Mouse (Mus musculus) liver, adult (tissue): ENCODE results near the gene Sh3yl1.

Experiments
- GATA4 ChIP-seq: IDR thresholded peaks from 2 replicates; pipeline ENCODE4 v1.6.1; 2014; ENCODE audit warnings: mild to moderate bottlenecking, low read length; ENCODE audit not compliant: insufficient replicate concordance

The Sh3yl1 gene

DNA sequence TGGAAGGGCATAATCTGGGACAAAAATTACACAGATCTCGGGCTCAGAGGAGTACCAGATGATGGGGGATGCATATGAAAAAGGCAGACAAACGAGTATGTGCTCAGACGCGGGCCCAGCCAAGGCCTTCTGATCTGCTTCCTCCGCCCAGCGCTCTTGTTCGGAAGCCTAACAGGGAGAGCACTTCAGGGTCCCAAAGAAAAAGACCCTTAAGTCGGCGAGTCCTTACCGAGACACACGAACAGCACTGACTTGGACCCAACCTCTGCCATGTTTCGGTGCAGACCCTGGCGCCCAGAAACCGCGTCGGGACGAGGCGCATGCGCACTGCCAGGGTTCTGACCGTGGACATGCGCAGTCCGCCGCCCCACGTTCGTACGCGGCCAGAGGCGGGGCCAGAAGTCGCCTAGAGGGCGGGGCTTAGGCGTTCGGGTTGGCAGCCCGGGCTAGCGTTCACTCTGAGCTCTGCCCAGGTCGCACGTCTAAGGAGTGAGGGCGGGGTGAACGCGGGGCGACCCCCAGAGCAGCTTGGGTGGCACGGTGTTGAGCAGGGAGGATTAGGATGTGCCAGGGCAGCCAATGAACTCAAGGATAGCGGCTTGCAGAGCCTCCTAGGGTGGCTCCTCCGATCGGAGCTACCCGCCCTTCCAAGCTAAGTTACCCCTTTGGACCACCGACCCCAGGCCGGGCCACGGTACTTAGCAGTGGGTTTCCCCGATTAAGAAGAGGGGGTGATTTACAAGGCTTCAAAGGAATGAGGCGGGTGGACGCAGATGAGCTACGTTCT, at the start of gene Sh3yl1, which contains the start of gene Acp1:
Gene Sh3yl1 (plus strand): TSS at position 408 of the 787 bp plus-strand sequence.
Gene Acp1 (minus strand): TSS at position 329 of the 787 bp plus-strand sequence.
- no peak for TF ChIP-seq GATA4

DNA sequence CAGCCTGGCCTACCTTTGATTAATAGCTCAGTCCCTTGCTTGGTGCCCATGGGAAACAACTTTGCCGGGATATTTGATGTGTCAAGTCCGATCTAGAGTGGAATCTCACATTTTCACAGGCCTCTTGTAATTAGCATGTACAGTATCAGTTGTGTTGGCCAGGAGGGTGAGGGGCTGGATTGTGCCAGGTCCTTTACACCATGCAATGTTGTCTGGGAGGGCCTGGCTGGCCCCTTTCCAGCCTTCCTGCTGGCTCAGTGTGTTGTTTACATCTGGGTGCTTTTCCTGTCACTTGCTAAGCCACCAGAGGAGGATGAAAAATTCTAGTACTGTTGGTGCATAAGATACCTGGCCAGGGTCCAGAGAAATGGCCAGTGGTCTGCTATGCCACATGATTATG, 47.1 kb upstream of the Sh3yl1 start:
- no peak for TF ChIP-seq GATA4

GRCm38 (mm10) chr12:30865781-30866180, 45.7 kb upstream of the Sh3yl1 start:
- no peak for TF ChIP-seq GATA4

DNA sequence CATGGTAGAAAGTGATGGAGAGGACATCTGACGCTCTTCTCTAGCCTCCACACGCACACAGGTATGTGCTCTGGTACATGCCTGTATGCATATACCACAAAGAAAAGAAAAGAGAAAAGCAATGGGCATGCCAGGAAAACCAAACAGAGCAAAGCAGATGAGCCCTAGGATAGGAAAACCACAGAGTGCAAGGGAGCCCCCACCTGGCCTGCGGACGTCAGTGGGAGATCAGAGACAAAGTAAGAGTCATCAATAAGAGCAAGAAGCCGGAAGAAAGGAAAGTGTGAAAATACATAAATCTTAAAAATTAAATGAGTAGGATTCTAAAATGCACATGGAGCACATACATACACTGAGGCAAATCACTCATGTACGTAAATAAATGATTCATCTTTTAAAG, 32.0 kb upstream of the Sh3yl1 start:
- no peak for TF ChIP-seq GATA4

DNA sequence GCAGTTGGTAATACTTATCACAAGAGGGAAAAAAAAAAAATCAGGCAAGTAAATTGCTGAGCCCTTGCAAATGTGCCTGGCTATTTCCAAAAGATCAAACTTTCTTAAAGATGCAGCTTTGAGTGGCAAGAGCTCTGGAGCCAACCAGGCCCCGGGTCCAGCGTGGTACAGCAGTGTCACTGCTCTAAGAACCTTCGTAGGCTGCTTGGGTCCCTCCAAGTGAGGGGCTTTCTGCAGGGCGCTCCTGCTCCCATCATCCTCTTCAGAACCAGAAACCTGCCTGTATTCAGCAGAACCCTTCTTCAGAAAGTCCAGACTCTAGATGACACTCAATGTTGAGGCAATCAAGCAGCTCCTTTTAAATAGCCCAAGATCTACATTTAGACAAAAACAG, 27.9 kb upstream of the Sh3yl1 start:
- no peak for TF ChIP-seq GATA4

DNA sequence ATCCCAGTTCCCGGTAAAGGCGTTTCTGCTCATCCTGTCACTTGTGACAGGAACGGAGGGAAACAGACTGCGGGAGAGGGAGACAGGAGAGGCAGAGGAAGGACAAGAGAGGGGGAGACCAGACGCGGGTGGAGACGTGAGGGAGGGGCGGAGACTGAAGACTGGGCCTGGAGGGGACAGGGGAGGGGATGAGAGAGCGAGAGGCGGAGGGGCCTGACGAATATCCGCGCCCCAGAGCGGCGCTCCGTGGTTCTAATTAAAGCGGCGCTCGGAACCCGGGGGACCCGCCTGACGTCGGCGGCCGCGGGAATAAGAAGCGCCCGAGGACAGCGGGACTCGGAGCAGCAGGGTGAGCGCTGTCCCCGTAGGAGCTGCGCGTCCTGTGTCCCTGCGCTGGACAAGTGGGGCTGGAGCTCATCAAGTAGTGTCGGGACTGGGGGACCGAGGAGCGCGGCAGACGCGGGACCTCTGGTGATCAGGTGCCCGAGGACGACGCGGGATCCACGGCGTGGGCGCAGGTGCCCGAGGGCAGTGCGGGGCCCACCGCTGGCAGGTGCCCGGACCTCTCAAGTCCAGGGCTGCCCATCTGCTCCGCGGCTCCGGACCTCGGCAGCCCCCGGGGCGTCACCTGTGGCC, 27.4 kb upstream of the Sh3yl1 start, which contains the start of gene Alkal2:
Gene Alkal2 (plus strand): TSS at position 337 of the 636 bp plus-strand sequence.
- TF ChIP-seq GATA4 = no peak

- TF ChIP-seq GATA4 = no peak
Observed at GRCm38 (mm10) chr12:30884622-30885230, 26.7 kb upstream of the Sh3yl1 start.

GRCm38 (mm10) chr12:30885891-30886290, 25.6 kb upstream of the Sh3yl1 start:
- TF ChIP-seq GATA4 = no peak

- no peak for TF ChIP-seq GATA4
Observed at GRCm38 (mm10) chr12:30888003-30888402, 23.5 kb upstream of the Sh3yl1 start.

DNA sequence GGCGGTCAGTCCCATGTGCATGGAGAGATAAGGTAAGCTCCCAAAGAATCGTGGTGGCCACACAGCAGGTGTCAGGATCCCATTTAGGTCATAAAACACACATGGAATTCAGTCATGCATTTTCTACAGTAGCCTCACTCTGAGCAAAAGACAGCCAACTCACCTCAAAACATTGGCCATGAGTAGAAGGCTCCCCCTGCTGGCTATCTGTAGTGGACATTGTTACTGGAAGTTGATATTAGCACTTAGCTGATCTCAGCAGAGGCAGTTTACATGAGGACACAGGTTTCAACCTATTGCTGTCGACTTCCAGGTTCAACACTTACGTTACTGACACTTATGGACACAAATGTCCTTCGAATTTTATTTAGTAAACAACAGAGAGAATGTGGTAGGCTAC, 21.4 kb upstream of the Sh3yl1 start:
- no peak for TF ChIP-seq GATA4

GRCm38 (mm10) chr12:30891438-30891837, 20.0 kb upstream of the Sh3yl1 start:
- no peak for TF ChIP-seq GATA4

DNA sequence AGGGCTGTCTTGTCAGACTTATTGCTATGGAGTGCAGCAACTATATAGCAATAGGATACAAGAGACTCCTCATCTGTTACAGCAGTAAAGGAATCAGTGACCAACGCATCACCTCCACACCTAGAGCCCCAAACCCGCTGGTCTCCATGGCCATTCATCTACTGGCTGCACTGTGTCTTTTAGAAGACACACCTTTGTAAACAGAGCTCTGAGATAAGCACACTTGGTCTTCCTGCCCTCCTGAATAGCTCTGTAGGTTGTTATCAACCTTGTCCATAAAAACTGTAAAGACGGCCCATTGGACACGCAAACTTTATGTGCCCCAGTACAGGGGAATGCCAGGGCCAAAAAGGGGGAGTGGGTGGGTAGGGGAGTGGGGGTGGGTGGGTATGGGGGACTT, 14.4 kb upstream of the Sh3yl1 start:
- TF ChIP-seq GATA4 = no peak

GRCm38 (mm10) chr12:30908658-30909057, 2.8 kb upstream of the Sh3yl1 start:
- no peak for TF ChIP-seq GATA4

DNA sequence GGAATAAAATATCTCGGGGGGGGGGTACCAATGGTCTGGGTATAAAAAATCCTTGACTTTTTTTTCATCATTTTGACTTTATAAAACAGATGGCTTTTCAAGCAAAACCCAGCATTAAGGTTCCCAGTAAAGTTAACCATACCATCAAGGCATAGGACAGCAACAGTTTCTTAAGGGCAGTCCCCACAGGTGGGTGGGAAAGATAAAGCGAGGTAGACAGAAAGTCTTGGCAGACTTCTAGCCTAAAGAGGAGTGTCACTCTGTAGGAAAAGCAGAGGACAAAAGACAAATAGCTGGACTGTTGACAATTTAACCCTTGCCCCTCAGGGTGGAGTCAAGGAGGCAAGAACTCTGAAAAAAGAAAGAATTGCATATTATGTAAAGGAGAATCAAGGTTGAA, 1.6 kb upstream of the Sh3yl1 start:
- no peak for TF ChIP-seq GATA4

DNA sequence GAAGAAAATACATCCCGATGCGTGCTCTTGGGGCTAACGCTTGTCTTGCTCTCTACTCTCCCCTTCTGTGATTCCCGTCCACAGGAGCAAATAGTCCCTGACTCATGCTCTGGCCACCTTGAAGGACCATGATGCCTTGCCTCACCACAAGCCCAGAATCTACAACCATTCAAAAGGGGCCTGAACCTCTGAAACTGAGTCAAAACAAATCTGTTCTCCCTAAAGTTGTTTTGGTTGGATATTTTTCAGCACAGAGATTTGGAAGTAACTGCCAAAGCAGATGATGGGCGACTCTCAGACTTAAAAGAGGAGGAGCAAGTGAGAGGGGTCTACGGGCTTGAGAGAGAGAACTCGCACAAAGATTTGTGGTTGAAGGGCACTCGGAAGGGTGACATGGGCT, 608 bp upstream of the Sh3yl1 start:
- TF ChIP-seq GATA4 = no peak

GRCm38 (mm10) chr12:30912048-30912381, 547 bp downstream of the Sh3yl1 start:
- TF ChIP-seq GATA4 = no peak

- TF ChIP-seq GATA4 = no peak
Observed at GRCm38 (mm10) chr12:30912840-30913239, 1.4 kb downstream of the Sh3yl1 start.

DNA sequence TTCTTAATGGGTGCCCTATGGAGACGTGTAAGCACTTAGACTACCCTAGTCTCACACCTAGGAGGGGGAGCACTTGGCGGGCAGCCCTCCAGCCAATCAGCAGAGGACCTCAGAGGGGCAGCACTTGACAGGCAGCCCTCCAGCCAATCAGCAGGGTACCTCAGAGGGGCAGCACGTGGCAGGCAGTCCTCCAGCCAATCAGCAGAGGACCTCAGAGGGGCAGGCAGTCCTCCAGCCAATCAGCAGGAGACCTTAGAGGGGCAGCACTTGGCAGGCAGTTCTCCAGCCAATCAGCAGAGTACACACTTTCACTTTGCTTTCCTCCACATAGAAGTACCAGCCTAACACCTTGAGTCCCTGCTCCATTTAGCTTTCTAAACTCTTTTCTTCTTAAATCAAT, 10.9 kb downstream of the Sh3yl1 start:
- TF ChIP-seq GATA4 = no peak
